Mouse (Mus musculus) heart, adult 2 months (tissue): ENCODE measurements at regions not wholly inside any gene's neighbourhood (a gene's known extent, or its start where the extent isn't known, plus 50 kb on each side); places are given as distances from the start of the nearest gene placed in this dataset.

Source experiments
- DNase-seq, 2 experiments: peaks; one replicate each; pipeline ENCODE4 v3.0.0; 2021
- H3K27ac ChIP-seq: fragments of 200-600 bp; 2 replicates; pipeline ENCODE4 v1.8.1; 2022
- H3K27me3 ChIP-seq: fragments of 200-500 bp; 2 replicates; pipeline ENCODE4 v1.6.1; 2012; ENCODE audit warnings: mild to moderate bottlenecking, low read length, inconsistent platforms, mixed read lengths; ENCODE audit not compliant: control insufficient read depth, insufficient read depth
- H3K36me3 ChIP-seq: fragments of 200-500 bp; 2 replicates; pipeline ENCODE4 v1.6.1; 2012; ENCODE audit warnings: low read length, inconsistent platforms; ENCODE audit not compliant: control insufficient read depth, insufficient read depth
- H3K4me1 ChIP-seq: fragments of 200-500 bp; 2 replicates; pipeline ENCODE4 v1.6.1; 2011; ENCODE audit warnings: low read length; ENCODE audit not compliant: control insufficient read depth, insufficient read depth
- H3K4me3 ChIP-seq: fragments of 200-600 bp; 2 replicates; pipeline ENCODE4 v1.8.1; 2022
- H3K79me2 ChIP-seq: fragments of 200-500 bp; replicated peaks from 2 replicates; pipeline ENCODE4 v1.6.1; 2012; ENCODE audit warnings: mild to moderate bottlenecking, inconsistent platforms, low read length, moderate library complexity, mixed read lengths; ENCODE audit not compliant: control insufficient read depth, insufficient read depth
- H3K9ac ChIP-seq: fragments of 200-500 bp; 2 replicates; pipeline ENCODE4 v1.6.1; 2012; ENCODE audit warnings: low read depth, mild to moderate bottlenecking, control low read depth, inconsistent platforms, low read length, mixed read lengths
- CTCF ChIP-seq: fragments of 200-600 bp; IDR thresholded peaks from 2 replicates; pipeline ENCODE4 v1.8.1; 2022; ENCODE audit warnings: antibody characterized with exemption, mild to moderate bottlenecking, moderate library complexity
- EP300 ChIP-seq: fragments of 200-500 bp; IDR thresholded peaks from 2 replicates; pipeline ENCODE4 v1.6.1; 2011; ENCODE audit warnings: low read depth, low read length, control low read depth; ENCODE audit not compliant: insufficient read depth
- POLR2A ChIP-seq: fragments of 200-500 bp; IDR thresholded peaks from 2 replicates; pipeline ENCODE4 v1.6.1; 2011; ENCODE audit warnings: mild to moderate bottlenecking, low read depth, low read length, control low read depth; ENCODE audit not compliant: insufficient read depth
- WGBS: fragments of 180-500 bp; shearing (Covaris S2); methylation state at CpG from one replicate; pipeline ENCODE4 v1.1.7; 2018; 5-methylcytosine and 5-hydroxymethylcytosine counted together
- intact Hi-C: fragments of 180-260 bp; cut with DNase I; formaldehyde crosslinking; loops from one replicate; pipeline ENCODE4 v1.15.1; 2025

GRCm38 (mm10) chr3:39320851-39321250 is 434.1 kb downstream of the Fat4 start:
- no peaks in the 10 kb centered on the region for H3K79me2 ChIP-seq
- no peak overlapping the region for H3K4me3 ChIP-seq
- no peak for DNase-seq
- 65% methylated on average over 7 of the region's 7 CpGs for WGBS
- no peak overlapping the region for H3K27ac ChIP-seq
- H3K36me3 ChIP-seq = no peaks in the 10 kb centered on the region
- TF ChIP-seq POLR2A (no peak), CTCF (no peak), EP300 (no peak)
- H3K4me1 ChIP-seq = no peaks in the 10 kb centered on the region
- no peaks in the 10 kb centered on the region for H3K27me3 ChIP-seq
- no peak overlapping the region for H3K9ac ChIP-seq
- intact Hi-C loops = no loop called here

GRCm38 (mm10) chr3:39322225-39322624 is 435.5 kb downstream of the Fat4 start:
- TF ChIP-seq POLR2A = no peak
- WGBS = 78% methylated on average over 5 of the region's 5 CpGs
- intact Hi-C loops = no loop called here
- Histone ChIP-seq H3K36me3 (no peaks in the 10 kb centered on the region), H3K9ac (no peak overlapping the region), H3K79me2 (no peaks in the 10 kb centered on the region), H3K4me1 (no peaks in the 10 kb centered on the region), H3K4me3 (no peak overlapping the region), H3K27me3 (no peaks in the 10 kb centered on the region), H3K27ac (no peak overlapping the region)
- DNase-seq = no peak

GRCm38 (mm10) chr3:39335612-39336230 is 449.0 kb downstream of the Fat4 start:
- Histone ChIP-seq H3K4me3 (no peak overlapping the region), H3K79me2 (no peaks in the 10 kb centered on the region), H3K27me3 (no peaks in the 10 kb centered on the region), H3K27ac (no peak overlapping the region), H3K36me3 (no peaks in the 10 kb centered on the region), H3K4me1 (no peaks in the 10 kb centered on the region), H3K9ac (no peak overlapping the region)
- no peak for TF ChIP-seq EP300
- TF ChIP-seq POLR2A = no peak
- no peak for TF ChIP-seq CTCF
- intact Hi-C loops = no loop called here
- 71% methylated on average over 8 of the region's 8 CpGs for WGBS
- DNase-seq = no peak

GRCm38 (mm10) chr3:39341161-39341687 is 454.5 kb downstream of the Fat4 start:
- TF ChIP-seq CTCF (no peak), EP300 (no peak), POLR2A (no peak)
- intact Hi-C loops = no loop called here
- Histone ChIP-seq H3K27ac (no peak overlapping the region), H3K4me3 (no peak overlapping the region), H3K79me2 (no peaks in the 10 kb centered on the region), H3K9ac (no peak overlapping the region), H3K27me3 (no peaks in the 10 kb centered on the region), H3K4me1 (no peaks in the 10 kb centered on the region), H3K36me3 (no peaks in the 10 kb centered on the region)
- WGBS = 82% methylated on average over 3 of the region's 3 CpGs
- DNase-seq = no peak

GRCm38 (mm10) chr3:39344078-39344477 is 457.3 kb downstream of the Fat4 start:
- no peak overlapping the region for H3K4me3 ChIP-seq
- no peaks in the 10 kb centered on the region for H3K27me3 ChIP-seq
- no peaks in the 10 kb centered on the region for H3K4me1 ChIP-seq
- TF ChIP-seq CTCF (no peak), EP300 (no peak), POLR2A (no peak)
- intact Hi-C loops = no loop called here
- H3K36me3 ChIP-seq = no peaks in the 10 kb centered on the region
- no peak for DNase-seq
- no peaks in the 10 kb centered on the region for H3K79me2 ChIP-seq
- H3K27ac ChIP-seq = no peak overlapping the region
- H3K9ac ChIP-seq = no peak overlapping the region
- WGBS = 79% methylated on average over 3 of the region's 3 CpGs

GRCm38 (mm10) chr3:39347578-39347977 is 460.8 kb downstream of the Fat4 start:
- 94% methylated on average over 4 of the region's 4 CpGs for WGBS
- DNase-seq = no peak
- TF ChIP-seq POLR2A (no peak), EP300 (no peak), CTCF (no peak)
- Histone ChIP-seq H3K36me3 (no peaks in the 10 kb centered on the region), H3K27me3 (no peaks in the 10 kb centered on the region), H3K9ac (no peak overlapping the region), H3K79me2 (no peaks in the 10 kb centered on the region), H3K27ac (no peak overlapping the region), H3K4me1 (no peaks in the 10 kb centered on the region), H3K4me3 (no peak overlapping the region)
- intact Hi-C loops = no loop called here
